ENCODE assay signal across 15 mouse cellular contexts in the genomic region with DNA sequence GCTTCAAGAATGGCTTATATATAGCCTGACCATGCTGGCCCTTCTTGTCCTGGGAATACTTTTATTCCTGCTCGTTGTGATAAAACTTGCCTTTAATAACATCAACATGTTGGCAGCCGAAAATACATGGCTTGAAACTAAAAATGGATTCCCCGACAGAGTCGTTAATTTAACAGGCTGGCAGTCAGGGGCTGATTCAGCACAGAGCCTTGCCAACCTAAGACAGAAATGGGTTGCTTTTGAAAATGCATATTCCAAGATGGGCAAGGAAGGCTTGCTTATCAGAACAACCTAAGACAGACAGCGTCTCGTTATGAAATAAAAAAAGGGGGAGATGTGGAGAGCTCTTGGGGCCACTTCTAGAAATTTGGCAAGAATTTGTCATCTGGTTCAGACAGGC.
"Had no signal": no experiment of that assay in that cellular context is flagged by ENCODE, and none has a peak within 500 bp of the region (broad histone marks: within the 10 kb centered on the region; RNA-seq: fewer than 3 reads in every experiment).

No protein-coding gene starts in this region.

- H3K4me3 ChIP-seq: limb, embryonic 12.5 days; liver, embryonic 13.5 days; lung, embryonic 15.5 days; megakaryocyte, embryonic 14.5 days; midbrain, embryonic 15.5 days; neural tube, embryonic 12.5 days had no signal

- H3K9ac ChIP-seq: limb, embryonic 12.5 days; liver, embryonic 13.5 days; liver, postnatal 0 days; lung, embryonic 15.5 days; midbrain, embryonic 15.5 days; neural tube, embryonic 12.5 days had no signal

- ATAC-seq: liver, postnatal 0 days; midbrain, embryonic 15.5 days had no signal

- H3K27me3 ChIP-seq: lung, embryonic 15.5 days; midbrain, embryonic 15.5 days; neural tube, embryonic 12.5 days had no signal

- H3K4me1 ChIP-seq: midbrain, embryonic 15.5 days; neural tube, embryonic 12.5 days had no signal

- H3K36me3 ChIP-seq: limb, embryonic 12.5 days; liver, embryonic 13.5 days; lung, embryonic 15.5 days; midbrain, embryonic 15.5 days; neural tube, embryonic 12.5 days had no signal

- H3K9me3 ChIP-seq: limb, embryonic 12.5 days; liver, embryonic 13.5 days; lung, embryonic 15.5 days; midbrain, embryonic 15.5 days; neural tube, embryonic 12.5 days had no signal

- H3K27ac ChIP-seq: limb, embryonic 12.5 days; liver, embryonic 13.5 days; lung, embryonic 15.5 days; macrophage; midbrain, embryonic 15.5 days; neural tube, embryonic 12.5 days; stomach, postnatal 0 days had no signal

- H3K4me2 ChIP-seq: limb, embryonic 12.5 days; liver, embryonic 13.5 days; lung, embryonic 15.5 days; midbrain, embryonic 11.5 days; midbrain, embryonic 15.5 days; neural tube, embryonic 12.5 days had no signal

- DNase-seq: layer of hippocampus, adult 9-11 months; layer of hippocampus, postnatal 36 days; liver; liver, embryonic 13.5 days; liver, postnatal 0 days; lung, postnatal 14 days; thymus, postnatal 4 days had no signal
